Mouse (Mus musculus) kidney, postnatal 0 days (tissue): ENCODE measurements around the gene Nmb. TPM values are rescaled to one million over a fixed set of nuclear protein-coding genes. Genes with fewer than 3 reads are reported as not detected.

ENCODE experiments used
- ATAC-seq: fragments of 200-750 bp; cut with Nextera tagmentation; replicated peaks from 2 replicates; pipeline ENCODE4 v1.8.0; 2017; ENCODE audit warnings: low read depth, moderate number of reproducible peaks, moderate TSS enrichment, moderate library complexity; ENCODE audit not compliant: low FRiP score
- DNase-seq: peaks from one replicate; pipeline ENCODE4 v3.0.0-alpha.2; 2016; ENCODE audit warnings: low spot score
- H3K27ac ChIP-seq: fragments of 300-500 bp; sonication (generic); 2 replicates; pipeline ENCODE4 v1.5.1; 2014; ENCODE audit warnings: mild to moderate bottlenecking
- H3K27me3 ChIP-seq: fragments of 300-500 bp; sonication (generic); 2 replicates; pipeline ENCODE4 v1.6.1; 2014; ENCODE audit warnings: low read length, mixed read lengths; ENCODE audit not compliant: insufficient read depth
- H3K36me3 ChIP-seq: fragments of 300-500 bp; sonication (generic); 2 replicates; pipeline ENCODE4 v1.6.1; 2014; ENCODE audit warnings: low read length, mixed read lengths; ENCODE audit not compliant: insufficient read depth
- H3K4me1 ChIP-seq: fragments of 300-500 bp; sonication (generic); replicated peaks from 2 replicates; pipeline ENCODE4 v1.6.1; 2014; ENCODE audit warnings: antibody characterized with exemption, low read length, mixed read lengths; ENCODE audit not compliant: insufficient read depth
- H3K4me2 ChIP-seq: fragments of 300-500 bp; sonication (generic); 2 replicates; pipeline ENCODE4 v1.6.1; 2014; ENCODE audit warnings: mild to moderate bottlenecking, low read length, moderate library complexity, mixed read lengths
- H3K4me3 ChIP-seq: fragments of 300-500 bp; sonication (generic); replicated peaks from 2 replicates; pipeline ENCODE4 v1.5.1; 2014; ENCODE audit warnings: low read depth, low read length
- H3K9ac ChIP-seq: fragments of 300-500 bp; sonication (generic); 2 replicates; pipeline ENCODE4 v1.6.1; 2014; ENCODE audit warnings: low read depth, low read length
- H3K9me3 ChIP-seq: fragments of 300-500 bp; sonication (generic); replicated peaks from 2 replicates; pipeline ENCODE4 v1.6.1; 2016; ENCODE audit warnings: low read length, inconsistent platforms, mixed read lengths
- CTCF ChIP-seq: IDR thresholded peaks from 2 replicates; pipeline ENCODE4 v1.5.1; 2016; ENCODE audit warnings: antibody characterized with exemption, low read depth, mild to moderate bottlenecking, moderate library complexity
- WGBS: fragments of 180-500 bp; shearing (Covaris S2); extraction: QIAGEN DNeasy Blood & Tissue Kit; methylation state at CpG from one replicate; pipeline ENCODE4 v1.1.7; 2014; 5-methylcytosine and 5-hydroxymethylcytosine counted together
- polyA plus RNA-seq: library from polyadenylated mRNA; unstranded; fragments of >200 nt; fragmentation: Nextera tagmentation; extraction: Ambion mirVana; gene quantifications from 2 replicates; pipeline ENCODE4 v1.2.1, GENCODE M21; 2015

The Nmb gene
- polyA plus RNA-seq, 1 experiment from 2014 or later: 10.5 TPM

GRCm38 (mm10) chr7:80873631-80874030 lies 31.2 kb downstream of the Nmb start:
- WGBS: 97% methylated on average over 2 of the region's 2 CpGs
- H3K9me3 ChIP-seq: no peaks in the 10 kb centered on the region
- H3K27ac ChIP-seq: no peak overlapping the region
- no peaks in the 10 kb centered on the region for H3K4me1 ChIP-seq
- no peak overlapping the region for H3K9ac ChIP-seq
- H3K27me3 ChIP-seq: no peaks in the 10 kb centered on the region
- no peak overlapping the region for H3K4me2 ChIP-seq
- no peak overlapping the region for H3K4me3 ChIP-seq
- TF ChIP-seq CTCF: peak; percentile 38; the same call in 1 of the 2 replicates
- peaks cover 53% of the 10 kb centered on the region for H3K36me3 ChIP-seq
- DNase-seq: no peak
- no peak for ATAC-seq

GRCm38 (mm10) chr7:80873038-80873437 lies 31.8 kb downstream of the Nmb start:
- WGBS: 90% methylated on average over 5 of the region's 5 CpGs

GRCm38 (mm10) chr7:80868686-80869085 lies 36.2 kb downstream of the Nmb start:
- DNase-seq (no peak), ATAC-seq (no peak)
- WGBS: 85% methylated on average over 2 of the region's 2 CpGs
- TF ChIP-seq CTCF: no peak
- H3K36me3 ChIP-seq: peaks cover 40% of the 10 kb centered on the region
- H3K4me3 ChIP-seq: no peak overlapping the region
- no peak overlapping the region for H3K27ac ChIP-seq
- H3K4me1 ChIP-seq: 0 out of 2 replicates have a peak, but pooled peaks cover 2% of the 10 kb centered on the region
- H3K27me3 ChIP-seq: no peaks in the 10 kb centered on the region
- no peak overlapping the region for H3K9ac ChIP-seq
- no peak overlapping the region for H3K4me2 ChIP-seq
- no peaks in the 10 kb centered on the region for H3K9me3 ChIP-seq

More at GRCm38 (mm10) chr7:80873038-80873437, 31.8 kb downstream of the Nmb start:
- H3K9ac ChIP-seq: no peak overlapping the region
- no peak overlapping the region for H3K4me2 ChIP-seq
- peaks cover 56% of the 10 kb centered on the region for H3K36me3 ChIP-seq
- no peak for ATAC-seq
- H3K4me1 ChIP-seq: no peaks in the 10 kb centered on the region
- TF ChIP-seq CTCF: no peak
- H3K27me3 ChIP-seq: no peaks in the 10 kb centered on the region
- H3K27ac ChIP-seq: no peak overlapping the region
- no peaks in the 10 kb centered on the region for H3K9me3 ChIP-seq
- H3K4me3 ChIP-seq: no peak overlapping the region
- no peak for DNase-seq

- 0 out of 2 replicates have a peak overlapping the region, but pooled peaks have one; percentile 23 for H3K9ac ChIP-seq
- no peaks in the 10 kb centered on the region for H3K27me3 ChIP-seq
- peaks cover 12% of the 10 kb centered on the region for H3K4me1 ChIP-seq
- WGBS: 51% methylated on average over 7 of the region's 7 CpGs
- peak overlapping the region; percentile 89 for H3K27ac ChIP-seq
- ATAC-seq (peak; percentile 53; the same call in 1 of the 2 replicates), DNase-seq (peak; percentile 41)
- TF ChIP-seq CTCF: no peak
- peaks cover 36% of the 10 kb centered on the region for H3K36me3 ChIP-seq
- no peaks in the 10 kb centered on the region for H3K9me3 ChIP-seq
- no peak overlapping the region for H3K4me2 ChIP-seq
- no peak overlapping the region for H3K4me3 ChIP-seq
These were observed 38.2 kb downstream of the Nmb start for GRCm38 (mm10) chr7:80866514-80867147.

GRCm38 (mm10) chr7:80865521-80865920 lies 39.4 kb downstream of the Nmb start:
- H3K4me2 ChIP-seq: no peak overlapping the region

GRCm38 (mm10) chr7:80864831-80865230 lies 40.0 kb downstream of the Nmb start:
- Histone ChIP-seq H3K4me1 (peaks cover 19% of the 10 kb centered on the region), H3K27me3 (no peaks in the 10 kb centered on the region), H3K9me3 (no peaks in the 10 kb centered on the region), H3K27ac (peak overlapping the region; percentile 89; the same call in 1 of the 2 replicates), H3K36me3 (peaks cover 24% of the 10 kb centered on the region; the same call in 1 of the 2 replicates), H3K4me3 (no peak overlapping the region), H3K9ac (no peak overlapping the region), H3K4me2 (no peak overlapping the region)
- peak; percentile 48 for DNase-seq
- TF ChIP-seq CTCF: no peak
- 59% methylated on average over 8 of the region's 8 CpGs for WGBS
- no peak for ATAC-seq

More at GRCm38 (mm10) chr7:80865521-80865920, 39.4 kb downstream of the Nmb start:
- Histone ChIP-seq H3K4me1 (peaks cover 15% of the 10 kb centered on the region), H3K27ac (peak overlapping the region; percentile 89), H3K27me3 (no peaks in the 10 kb centered on the region), H3K4me3 (no peak overlapping the region), H3K9ac (no peak overlapping the region), H3K36me3 (peaks cover 31% of the 10 kb centered on the region; the same call in 1 of the 2 replicates), H3K9me3 (no peaks in the 10 kb centered on the region)
- ATAC-seq (no peak), DNase-seq (no peak)
- 80% methylated on average over 7 of the region's 7 CpGs for WGBS
- TF ChIP-seq CTCF: no peak
